Mouse (Mus musculus) heart, adult 2 months (tissue): Measurements from ENCODE around the gene Mob3b.

ENCODE experiments used
- CTCF ChIP-seq: fragments of 200-600 bp; IDR thresholded peaks from 2 replicates; pipeline ENCODE4 v1.8.1; 2022; ENCODE audit warnings: antibody characterized with exemption, mild to moderate bottlenecking, moderate library complexity
- EP300 ChIP-seq: fragments of 200-500 bp; IDR thresholded peaks from 2 replicates; pipeline ENCODE4 v1.6.1; 2011; ENCODE audit warnings: low read depth, low read length, control low read depth; ENCODE audit not compliant: insufficient read depth
- POLR2A ChIP-seq: fragments of 200-500 bp; IDR thresholded peaks from 2 replicates; pipeline ENCODE4 v1.6.1; 2011; ENCODE audit warnings: mild to moderate bottlenecking, low read depth, low read length, control low read depth; ENCODE audit not compliant: insufficient read depth

DNA sequence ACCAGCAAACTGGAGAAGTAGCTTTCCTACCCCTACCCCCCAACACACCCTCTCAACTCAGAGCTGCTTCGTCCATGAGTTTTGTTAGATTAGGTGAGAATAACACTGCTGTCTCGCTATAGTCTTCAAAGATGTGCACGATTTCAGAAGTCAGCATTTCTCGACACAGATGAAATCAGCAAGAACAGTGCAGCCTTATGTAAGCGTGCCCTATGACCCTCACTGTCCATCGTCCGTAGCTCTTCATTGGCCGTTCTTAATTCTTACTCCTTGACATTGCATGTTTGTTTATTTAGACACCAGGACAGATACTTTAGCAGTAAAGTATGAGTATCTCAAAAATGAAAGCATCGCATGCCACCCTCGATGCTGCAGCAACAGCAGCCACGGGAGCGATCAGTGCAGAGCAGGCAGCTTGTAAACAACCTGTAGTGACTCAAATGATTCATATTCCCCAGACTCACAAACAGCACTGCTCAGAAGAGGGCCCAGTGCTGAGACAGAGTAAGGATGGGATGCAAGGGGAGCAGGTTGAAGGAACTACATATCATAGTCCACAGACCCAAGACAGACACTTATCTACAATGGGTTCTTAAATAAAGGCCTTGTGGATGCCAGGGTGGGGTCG lies 66.0 kb downstream of the Mob3b start:
- TF ChIP-seq CTCF (no peak), POLR2A (no peak), EP300 (no peak)
